Mouse (Mus musculus) left cerebral cortex, adult 6 months (tissue): Measurements from ENCODE around the gene Ccdc43. TPM values are rescaled to one million over a fixed set of nuclear protein-coding genes. Genes with fewer than 3 reads are reported as not detected.

Source experiments
- long read RNA-seq, 2 experiments: library from polyadenylated mRNA; unstranded; transcript quantifications; one replicate each; pipeline ENCODE4 v2.0.0; 2019 to 2020
- polyA plus RNA-seq: library from polyadenylated mRNA; unstranded; fragments of <200 nt; fragmentation: Nextera tagmentation; gene quantifications from 2 replicates; pipeline ENCODE4 v1.2.3, GENCODE M21; 2021

Gene Ccdc43
- polyA plus RNA-seq, result 31.4 and 33.9 TPM in 2 replicates
- long read RNA-seq, experiment 1, transcript Ccdc43-202 (4 exons, 407 nt), result minor isoform, 14 of 195 reads
- long read RNA-seq, experiment 1, transcript Ccdc43-201 (5 exons, 2,366 nt), result major isoform, 166 of 195 reads
- long read RNA-seq, experiment 1, partial matches to known transcripts, result 6 of 195 reads
- long read RNA-seq, experiment 1, other reads (novel, unspliced or antisense), result 3 of 195 reads
- long read RNA-seq, experiment 2, transcript Ccdc43-204 (4 exons, 989 nt), result minor isoform, 8 of 49 reads
- long read RNA-seq, experiment 2, transcript Ccdc43-201 (5 exons, 2,366 nt), result major isoform, 33 of 49 reads
- long read RNA-seq, experiment 2, partial matches to known transcripts, result 8 of 49 reads
- long read RNA-seq, experiment 2, other reads (novel, unspliced or antisense), result 0 of 49 reads

DNA sequence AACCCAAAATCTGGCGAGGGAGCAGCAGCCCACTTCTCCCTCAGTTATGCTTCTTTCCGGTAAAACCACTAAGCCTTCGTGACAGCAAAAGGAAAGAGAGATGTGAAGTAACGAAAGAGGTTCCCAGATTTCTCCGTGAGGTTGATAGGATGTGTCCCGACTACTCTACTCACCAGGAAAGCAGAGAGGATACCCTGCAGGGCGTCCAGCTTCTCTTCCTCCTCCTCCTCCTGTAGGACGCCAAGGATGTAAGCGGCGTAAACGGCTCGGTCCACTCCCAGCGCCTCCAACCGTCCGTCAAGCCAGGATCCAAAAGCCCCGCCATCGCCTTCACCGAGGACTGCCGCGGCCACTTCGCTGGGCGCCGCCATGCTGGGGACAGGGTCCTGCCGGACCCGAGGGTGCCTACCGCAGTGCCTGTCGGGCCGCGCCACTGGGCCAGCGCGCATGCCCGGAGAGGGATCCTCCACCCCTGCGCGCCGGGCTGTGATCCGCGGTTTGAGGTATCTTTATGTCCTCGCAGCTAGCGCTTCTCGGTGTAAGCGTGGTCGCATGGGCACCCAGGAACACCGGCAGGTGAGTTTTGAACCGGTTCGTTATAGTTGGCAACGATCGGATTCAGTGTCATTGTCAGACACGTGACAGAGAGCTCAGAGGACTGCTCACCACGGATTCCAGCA is at the start of gene Ccdc43:
Gene Ccdc43, minus strand, starts transcription at position 445 of the 680 bp plus-strand sequence.

DNA sequence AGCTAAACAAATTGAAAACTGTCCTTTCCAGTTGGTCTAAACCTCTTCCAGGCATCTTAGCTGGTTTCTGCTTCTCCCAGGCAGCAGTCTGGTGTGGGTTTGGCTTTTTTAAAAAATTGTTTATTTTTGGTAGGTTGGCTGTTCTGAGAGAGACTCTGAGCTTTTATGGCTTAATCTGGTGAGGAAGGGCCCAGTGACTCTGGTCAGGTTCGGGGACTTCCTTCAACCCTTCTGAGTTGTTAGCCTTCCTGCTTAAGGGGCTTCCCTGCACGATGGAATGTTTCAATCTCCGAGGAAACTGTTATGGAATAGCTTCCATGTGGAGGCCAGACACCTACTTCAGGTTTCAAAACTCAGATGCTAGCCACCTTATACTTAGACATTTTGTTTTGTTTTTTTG is 34.2 kb downstream of the Ccdc43 start, which contains the start of gene Meioc:
Gene Meioc, plus strand, starts transcription at position 301 of the 400 bp plus-strand sequence.

Other genes starting within 250 kb of the Ccdc43 start
- 4.4 and 5.7 TPM in 2 replicates for gene Itga2b, start 227.7 kb downstream of the Ccdc43 start, polyA plus RNA-seq
- gene Gpatch8, start 141.4 kb downstream of the Ccdc43 start, polyA plus RNA-seq, result 17.7 and 24.4 TPM in 2 replicates
- 10.6 and 13.2 TPM in 2 replicates for gene Gm11627, start 118.3 kb downstream of the Ccdc43 start, polyA plus RNA-seq
- 1.3 and 1.8 TPM in 2 replicates for gene Fzd2, start 93.4 kb downstream of the Ccdc43 start, polyA plus RNA-seq
- gene Meioc, start 34.1 kb downstream of the Ccdc43 start, polyA plus RNA-seq, result 0.05 and 0.07 TPM in 2 replicates
- 17.7 and 20.0 TPM in 2 replicates for gene Adam11, start 63.7 kb upstream of the Ccdc43 start, polyA plus RNA-seq
- 0.73 and 1.3 TPM in 2 replicates for gene Gjc1, start 121.9 kb upstream of the Ccdc43 start, polyA plus RNA-seq
- gene Higd1b, start 138.1 kb upstream of the Ccdc43 start, polyA plus RNA-seq, result 9.7 and 14.4 TPM in 2 replicates
- gene Eftud2, start 183.2 kb upstream of the Ccdc43 start, polyA plus RNA-seq, result 57.3 and 64.5 TPM in 2 replicates
- gene Ccdc103, start 183.4 kb upstream of the Ccdc43 start, polyA plus RNA-seq, result 3.9 and 5.6 TPM in 2 replicates
- not detected in 2 replicates for gene Fam187a, start 187.4 kb upstream of the Ccdc43 start, polyA plus RNA-seq
- 54.0 and 58.4 TPM in 2 replicates for gene Gfap, start 203.1 kb upstream of the Ccdc43 start, polyA plus RNA-seq
- 0.06 TPM in 1 of 2 replicates, not detected in the other for gene Kif18b, start 227.3 kb upstream of the Ccdc43 start, polyA plus RNA-seq
- gene C1ql1, start 248.9 kb upstream of the Ccdc43 start, polyA plus RNA-seq, result 1.5 and 13.5 TPM in 2 replicates